Mouse (Mus musculus): ENCODE data around the gene Mtcl1. TPM values are rescaled to one million over a fixed set of nuclear protein-coding genes. Genes with fewer than 3 reads are reported as not detected.

Mtcl1 gene
- total and polyA plus RNA-seq, 2 experiments from 2014 or later: 10.8 to 25.2 TPM

- no peak for TF ChIP-seq CTCF (IDR thresholded peaks at IDR 0.05)
- Histone ChIP-seq H3K9me3 (ENCODE audit: low read length) (no peaks in the 10 kb centered on the region), H3K4me2 (ENCODE audit: low read depth, low read length, poor library complexity, severe bottlenecking) (no peak overlapping the region), H3K4me3 (ENCODE audit: low read depth, low read length) (no peak overlapping the region), H3K27me3 (ENCODE audit: insufficient read depth, low read length) (no peaks in the 10 kb centered on the region), H3K9ac (replicated peaks; ENCODE audit: low read length, poor library complexity, severe bottlenecking) (no peak overlapping the region), H3K4me1 (ENCODE audit: insufficient read depth, low read length) (no peaks in the 10 kb centered on the region), H3K36me3 (ENCODE audit: insufficient read depth, low read length) (peaks cover 5% of the 10 kb centered on the region; the same call in 1 of the 2 replicates), H3K27ac (ENCODE audit: low read depth, low read length) (no peak overlapping the region)
- 93% methylated on average over 11 of the region's 11 CpGs for WGBS
- ATAC-seq (ENCODE audit: low FRiP score) (no peak), DNase-seq (ENCODE audit: low spot score) (no peak)
These were observed 81.4 kb downstream of the Mtcl1 start for GRCm38 (mm10) chr17:66368127-66368526.

DNA sequence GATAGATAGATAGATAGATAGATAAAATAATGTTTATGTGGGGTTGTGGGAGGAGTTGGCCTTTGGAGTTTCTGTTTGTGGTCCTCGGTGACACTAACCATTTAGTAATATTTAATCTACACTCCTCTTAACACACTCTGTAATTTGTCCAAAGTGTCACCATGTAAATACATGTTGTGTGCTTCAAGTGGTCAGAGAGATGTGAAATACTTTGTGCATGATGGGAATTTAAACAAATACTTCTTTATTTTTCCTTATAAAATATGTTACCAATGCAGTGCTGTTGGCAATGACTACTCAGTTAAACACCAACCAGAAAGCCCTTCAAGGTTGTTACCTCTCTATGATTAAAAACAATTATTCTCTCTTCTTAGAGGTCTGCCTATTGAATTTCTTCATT, 83.9 kb downstream of the Mtcl1 start:
- WGBS: 100% methylated on average over 1 of the region's 1 CpGs
- Histone ChIP-seq H3K9ac (replicated peaks; ENCODE audit: low read length, poor library complexity, severe bottlenecking) (no peak overlapping the region), H3K36me3 (ENCODE audit: insufficient read depth, low read length) (peaks cover 5% of the 10 kb centered on the region; the same call in 1 of the 2 replicates)

DNA sequence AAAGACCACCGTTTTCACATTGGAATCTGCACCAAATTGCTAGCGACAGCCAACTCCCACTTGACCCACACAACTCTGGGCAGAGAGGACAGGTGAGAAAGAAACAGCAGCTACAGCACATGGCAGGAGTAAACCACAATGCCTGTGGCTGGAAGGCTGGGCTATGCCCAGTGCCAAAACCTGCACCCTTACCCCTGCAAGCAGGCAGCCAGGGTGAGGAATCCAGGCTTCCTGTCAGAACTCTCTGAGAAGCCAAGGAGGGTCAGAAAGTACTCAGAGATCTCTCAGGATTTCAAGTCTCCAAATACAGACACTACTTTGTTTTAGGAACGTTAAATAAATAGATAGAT, 84.3 kb downstream of the Mtcl1 start:
- no peaks in the 10 kb centered on the region for H3K4me1 ChIP-seq (ENCODE audit: insufficient read depth, low read length)
- no peak for DNase-seq (ENCODE audit: low spot score)
- WGBS: 91% methylated on average over 3 of the region's 3 CpGs
- no peaks in the 10 kb centered on the region for H3K9me3 ChIP-seq (ENCODE audit: low read length)
- no peak overlapping the region for H3K9ac ChIP-seq (replicated peaks; ENCODE audit: low read length, poor library complexity, severe bottlenecking)
- H3K27ac ChIP-seq (ENCODE audit: low read depth, low read length): no peak overlapping the region
- H3K4me3 ChIP-seq (ENCODE audit: low read depth, low read length): no peak overlapping the region
- H3K36me3 ChIP-seq (ENCODE audit: insufficient read depth, low read length): peaks cover 5% of the 10 kb centered on the region; the same call in 1 of the 2 replicates
- no peak for TF ChIP-seq CTCF (IDR thresholded peaks at IDR 0.05)
- no peaks in the 10 kb centered on the region for H3K27me3 ChIP-seq (ENCODE audit: insufficient read depth, low read length)
- no peak for ATAC-seq (ENCODE audit: low FRiP score)
- H3K4me2 ChIP-seq (ENCODE audit: low read depth, low read length, poor library complexity, severe bottlenecking): no peak overlapping the region

More for the DNA sequence above, 83.9 kb downstream of the Mtcl1 start:
- Histone ChIP-seq H3K27ac (ENCODE audit: low read depth, low read length) (no peak overlapping the region), H3K9me3 (ENCODE audit: low read length) (no peaks in the 10 kb centered on the region), H3K4me1 (ENCODE audit: insufficient read depth, low read length) (no peaks in the 10 kb centered on the region), H3K4me3 (ENCODE audit: low read depth, low read length) (no peak overlapping the region), H3K4me2 (ENCODE audit: low read depth, low read length, poor library complexity, severe bottlenecking) (no peak overlapping the region), H3K27me3 (ENCODE audit: insufficient read depth, low read length) (no peaks in the 10 kb centered on the region)
- ATAC-seq (ENCODE audit: low FRiP score) (no peak), DNase-seq (ENCODE audit: low spot score) (no peak)
- no peak for TF ChIP-seq CTCF (IDR thresholded peaks at IDR 0.05)

- H3K9me3 ChIP-seq (ENCODE audit: low read length): no peaks in the 10 kb centered on the region
- WGBS: 86% methylated on average over 26 of the region's 26 CpGs
These were observed 84.8 kb downstream of the Mtcl1 start for GRCm38 (mm10) chr17:66364525-66365292.

DNA sequence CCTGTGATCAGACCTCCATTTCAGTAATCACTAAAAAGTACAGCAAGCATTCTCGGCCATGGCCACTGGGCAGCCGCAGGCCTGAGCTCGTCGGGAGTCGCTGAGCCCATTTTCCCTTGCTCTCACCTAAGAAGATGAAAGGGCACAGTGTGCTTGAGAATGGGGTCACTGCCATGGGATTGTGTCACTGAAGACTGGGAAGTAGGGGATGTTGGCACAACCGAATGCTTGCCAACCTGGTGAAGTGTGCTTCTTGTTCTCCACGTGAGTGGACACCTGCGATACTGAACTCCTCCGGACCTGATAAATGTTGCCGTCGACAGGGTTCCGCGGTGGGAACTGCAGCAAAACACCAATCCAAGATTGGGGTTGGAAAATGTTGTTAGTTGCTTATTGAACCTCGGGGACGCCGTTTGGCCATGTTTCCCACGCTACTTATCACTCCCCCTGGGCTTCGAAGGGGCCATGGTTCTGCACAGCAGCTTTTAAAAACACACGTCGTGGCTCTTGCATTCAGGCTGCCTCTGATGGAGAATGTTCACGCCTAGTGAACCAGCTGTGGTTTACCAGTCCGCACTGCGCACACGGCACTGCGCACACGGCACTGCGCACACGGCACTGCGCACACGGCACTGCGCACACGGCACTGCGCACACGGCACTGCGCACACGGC, 85.6 kb downstream of the Mtcl1 start:
- no peak overlapping the region for H3K27ac ChIP-seq (ENCODE audit: low read depth, low read length)
- H3K9ac ChIP-seq (replicated peaks; ENCODE audit: low read length, poor library complexity, severe bottlenecking): no peak overlapping the region
- DNase-seq (ENCODE audit: low spot score) (no peak), ATAC-seq (ENCODE audit: low FRiP score) (no peak)
- H3K4me1 ChIP-seq (ENCODE audit: insufficient read depth, low read length): no peaks in the 10 kb centered on the region
- no peak overlapping the region for H3K4me3 ChIP-seq (ENCODE audit: low read depth, low read length)
- H3K9me3 ChIP-seq (ENCODE audit: low read length): no peaks in the 10 kb centered on the region
- TF ChIP-seq CTCF (IDR thresholded peaks at IDR 0.05): no peak
- no peaks in the 10 kb centered on the region for H3K27me3 ChIP-seq (ENCODE audit: insufficient read depth, low read length)
- peaks cover 5% of the 10 kb centered on the region; the same call in 1 of the 2 replicates for H3K36me3 ChIP-seq (ENCODE audit: insufficient read depth, low read length)
- 94% methylated on average over 30 of the region's 36 CpGs for WGBS
- H3K4me2 ChIP-seq (ENCODE audit: low read depth, low read length, poor library complexity, severe bottlenecking): no peak overlapping the region

More at GRCm38 (mm10) chr17:66364525-66365292, 84.8 kb downstream of the Mtcl1 start:
- Histone ChIP-seq H3K4me2 (ENCODE audit: low read depth, low read length, poor library complexity, severe bottlenecking) (no peak overlapping the region), H3K27me3 (ENCODE audit: insufficient read depth, low read length) (no peaks in the 10 kb centered on the region), H3K4me1 (ENCODE audit: insufficient read depth, low read length) (no peaks in the 10 kb centered on the region), H3K36me3 (ENCODE audit: insufficient read depth, low read length) (peaks cover 5% of the 10 kb centered on the region; the same call in 1 of the 2 replicates), H3K9ac (replicated peaks; ENCODE audit: low read length, poor library complexity, severe bottlenecking) (no peak overlapping the region), H3K4me3 (ENCODE audit: low read depth, low read length) (no peak overlapping the region), H3K27ac (ENCODE audit: low read depth, low read length) (no peak overlapping the region)
- no peak for DNase-seq (ENCODE audit: low spot score)
- no peak for TF ChIP-seq CTCF (IDR thresholded peaks at IDR 0.05)
- no peak for ATAC-seq (ENCODE audit: low FRiP score)
